Mouse (Mus musculus) G1E-ER4 (cell line): ENCODE measurements at regions not wholly inside any gene's neighbourhood (a gene's known extent, or its start where the extent isn't known, plus 50 kb on each side); places are given as distances from the start of the nearest gene placed in this dataset.

Experiments
- GATA1 ChIP-seq: IDR thresholded peaks from one replicate; pipeline ENCODE4 v1.8.0; 2012; ENCODE audit warnings: low read length, inconsistent platforms

GRCm38 (mm10) chr3:41155132-41155760 is 72.4 kb upstream of the Pgrmc2 start:
- TF ChIP-seq GATA1 = no peak

- no peak for TF ChIP-seq GATA1
Measured at GRCm38 (mm10) chr3:41154402-41154801, 71.6 kb upstream of the Pgrmc2 start.

GRCm38 (mm10) chr3:41151989-41152388 is 69.1 kb upstream of the Pgrmc2 start:
- TF ChIP-seq GATA1 = no peak

- TF ChIP-seq GATA1 = no peak
Measured at GRCm38 (mm10) chr3:41140391-41140790, 57.5 kb upstream of the Pgrmc2 start.

GRCm38 (mm10) chr3:41137931-41138330 is 55.1 kb upstream of the Pgrmc2 start:
- TF ChIP-seq GATA1 = no peak

- no peak for TF ChIP-seq GATA1
Measured at GRCm38 (mm10) chr3:41132889-41133288, 50.0 kb upstream of the Pgrmc2 start.
